In the genomic region with DNA sequence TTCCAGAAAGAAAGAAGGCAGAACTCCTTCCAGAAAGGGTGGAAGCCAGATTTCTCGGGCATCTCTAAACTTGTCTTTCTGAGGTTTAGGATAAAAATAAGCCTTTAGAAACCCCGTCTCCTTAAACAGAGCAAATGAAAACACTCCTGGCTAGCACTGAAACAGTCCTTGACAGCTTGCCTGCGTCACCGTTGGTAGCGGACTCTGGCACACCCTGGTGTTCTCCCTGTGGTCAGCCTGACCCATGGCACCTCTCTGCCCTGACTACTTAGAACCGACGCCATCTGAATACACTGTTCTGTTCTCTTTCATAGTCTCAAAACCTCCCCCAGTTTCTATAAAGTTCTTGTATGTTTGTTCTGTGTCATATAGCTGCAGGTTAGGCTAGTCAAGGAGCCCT, we compare ENCODE assay signal across 8 mouse cellular contexts. TPM values are rescaled to one million over a fixed set of nuclear protein-coding genes. Genes with fewer than 3 reads are reported as not detected.
DNase-seq lines count a peak whose midpoint lies in the region; ATAC-seq and TF ChIP-seq lines count a peak whose summit lies in the region.

No protein-coding gene starts in this region.

- H3K4me1 ChIP-seq in embryonic facial prominence, embryonic 12.5 days: peaks cover 22% of the 10 kb centered on the region
- peaks cover 28% of the 10 kb centered on the region for H3K4me1 ChIP-seq in stomach, embryonic 16.5 days (ENCODE audit: control insufficient read depth, insufficient read depth, low read length)
- H3K4me1 ChIP-seq in midbrain, embryonic 16.5 days (ENCODE audit: control insufficient read depth, insufficient read depth, low read length): no peaks in the 10 kb centered on the region

- H3K9ac ChIP-seq in embryonic facial prominence, embryonic 12.5 days: no peak overlapping the region
- H3K9ac ChIP-seq in stomach, embryonic 16.5 days (ENCODE audit: low read length): peak overlapping the region; percentile 46
- no peak overlapping the region for H3K9ac ChIP-seq in midbrain, embryonic 16.5 days (ENCODE audit: low read depth, low read length)

- H3K27me3 ChIP-seq in embryonic facial prominence, embryonic 12.5 days: no peaks in the 10 kb centered on the region
- no peaks in the 10 kb centered on the region for H3K27me3 ChIP-seq in stomach, embryonic 16.5 days (ENCODE audit: control insufficient read depth, insufficient read depth, low read length)
- no peaks in the 10 kb centered on the region for H3K27me3 ChIP-seq in midbrain, embryonic 16.5 days (ENCODE audit: control insufficient read depth, insufficient read depth, low read depth, low read length)

- WGBS in embryonic facial prominence, embryonic 12.5 days: 48% methylated on average over 7 of the region's 7 CpGs
- 23% methylated on average over 7 of the region's 7 CpGs for WGBS in stomach, embryonic 16.5 days
- WGBS in midbrain, embryonic 16.5 days: 72% methylated on average over 7 of the region's 7 CpGs

- no peak overlapping the region for H3K4me2 ChIP-seq in embryonic facial prominence, embryonic 12.5 days (replicated peaks)
- H3K4me2 ChIP-seq in stomach, embryonic 16.5 days (ENCODE audit: low read depth, low read length): peak overlapping the region; percentile 35
- H3K4me2 ChIP-seq in midbrain, embryonic 16.5 days (ENCODE audit: low read length): no peak overlapping the region

- DNase-seq in layer of hippocampus, adult 2 months (ENCODE audit: low spot score in 2 of 2): no peak
- no peak for DNase-seq in layer of hippocampus, adult 9-10 months (ENCODE audit: low spot score)
- peak; percentile 37 for DNase-seq in adipocyte (ENCODE audit: low spot score)
- DNase-seq in kidney, postnatal 36 days: peak; percentile 23 to 58
- no peak for DNase-seq in cerebellum, adult 11 months

- peak overlapping the region; percentile 61; the same call in 1 of the 2 replicates for H3K27ac ChIP-seq in layer of hippocampus, adult 2 months
- peak overlapping the region; percentile 65; the same call in 1 of the 2 replicates for H3K27ac ChIP-seq in embryonic facial prominence, embryonic 12.5 days
- H3K27ac ChIP-seq in stomach, embryonic 16.5 days (ENCODE audit: low read length): peak overlapping the region; percentile 84
- no peak overlapping the region for H3K27ac ChIP-seq in midbrain, embryonic 16.5 days (ENCODE audit: low read length)

- H3K36me3 ChIP-seq in embryonic facial prominence, embryonic 12.5 days: peaks cover 13% of the 10 kb centered on the region; the same call in 1 of the 2 replicates
- H3K36me3 ChIP-seq in stomach, embryonic 16.5 days (ENCODE audit: control insufficient read depth, insufficient read depth, low read length): peaks cover 7% of the 10 kb centered on the region
- peaks cover 14% of the 10 kb centered on the region for H3K36me3 ChIP-seq in midbrain, embryonic 16.5 days (ENCODE audit: control insufficient read depth, insufficient read depth, low read length)

- no peak overlapping the region for H3K4me3 ChIP-seq in layer of hippocampus, adult 2 months
- no peak overlapping the region for H3K4me3 ChIP-seq in embryonic facial prominence, embryonic 12.5 days
- H3K4me3 ChIP-seq in stomach, embryonic 16.5 days (replicated peaks; ENCODE audit: low read length): no peak overlapping the region
- no peak overlapping the region for H3K4me3 ChIP-seq in midbrain, embryonic 16.5 days (ENCODE audit: low read depth, low read length)

- no peaks in the 10 kb centered on the region for H3K9me3 ChIP-seq in embryonic facial prominence, embryonic 12.5 days
- H3K9me3 ChIP-seq in stomach, embryonic 16.5 days (replicated peaks; ENCODE audit: control insufficient read depth, low read length): no peaks in the 10 kb centered on the region
- H3K9me3 ChIP-seq in midbrain, embryonic 16.5 days (replicated peaks; ENCODE audit: control insufficient read depth, low read length, poor library complexity, severe bottlenecking): no peaks in the 10 kb centered on the region

- peak; percentile 31 for TF ChIP-seq CTCF in layer of hippocampus, adult 2 months (conservative IDR thresholded peaks at IDR 0.05)

- ATAC-seq in embryonic facial prominence, embryonic 12.5 days (ENCODE audit: insufficient number of reproducible peaks, insufficient read depth, low FRiP score, low TSS enrichment): no peak
- peak; percentile 49 for ATAC-seq in stomach, embryonic 16.5 days (ENCODE audit: insufficient read depth, low FRiP score)
- ATAC-seq in midbrain, embryonic 16.5 days: no peak

RNA-seq across cellular contexts. Expression of gene Scarb2, which starts 17.7 kb away (rescaled TPM):
- total RNA-seq in layer of hippocampus, adult 2 months (2021): 10 to 100 TPM; 88.9 to 89.8 TPM
- 8.2 and 9.3 TPM in 2 replicates for polyA plus RNA-seq in embryonic facial prominence, embryonic 12.5 days (2016; fragmentation: Nextera tagmentation; extraction: Ambion mirVana)
- 17.7 and 18.2 TPM in 2 replicates for polyA plus RNA-seq in stomach, embryonic 16.5 days (2015; fragmentation: Nextera tagmentation; extraction: Ambion mirVana)
- 26.7 and 27.8 TPM in 2 replicates for polyA plus RNA-seq in midbrain, embryonic 16.5 days (2015; fragmentation: Nextera tagmentation; extraction: Ambion mirVana)

RNA-seq across cellular contexts. Expression of gene Nup54, which starts 53.9 kb away (rescaled TPM):
- 10 to 100 TPM; 32.1 to 32.2 TPM for total RNA-seq in layer of hippocampus, adult 2 months (2021)
- 57.0 and 61.1 TPM in 2 replicates for polyA plus RNA-seq in embryonic facial prominence, embryonic 12.5 days (2016; fragmentation: Nextera tagmentation; extraction: Ambion mirVana)
- 47.1 and 47.3 TPM in 2 replicates for polyA plus RNA-seq in stomach, embryonic 16.5 days (2015; fragmentation: Nextera tagmentation; extraction: Ambion mirVana)
- polyA plus RNA-seq in midbrain, embryonic 16.5 days (2015; fragmentation: Nextera tagmentation; extraction: Ambion mirVana): 57.8 and 62.0 TPM in 2 replicates

Comparison
In these comparisons a context has a peak if more than half of its experiments do, and no peak if none do; other contexts are left out.
1. DNase-seq: peak in adipocyte (single experiment) and kidney, postnatal 36 days (2 of 2); none in layer of hippocampus, adult 2 months (0 of 2), layer of hippocampus, adult 9-10 months (single experiment) and cerebellum, adult 11 months (single experiment).